Mouse (Mus musculus) inflammation-experienced regulatory T-cells (primary cell): ENCODE results near the gene Cacna2d1. TPM values are rescaled to one million over a fixed set of nuclear protein-coding genes. Genes with fewer than 3 reads are reported as not detected.

ENCODE experiments used
- polyA plus RNA-seq, 2 experiments: library from polyadenylated mRNA; unstranded; fragments of 100-300 nt; shearing (Covaris generic); gene quantifications; one replicate each; pipeline ENCODE4 v1.2.1; 2017

Cacna2d1 gene
- polyA plus RNA-seq, result 1 to 10 TPM in 1 of 2 experiments, not detected in 1; 2.4 TPM

DNA sequence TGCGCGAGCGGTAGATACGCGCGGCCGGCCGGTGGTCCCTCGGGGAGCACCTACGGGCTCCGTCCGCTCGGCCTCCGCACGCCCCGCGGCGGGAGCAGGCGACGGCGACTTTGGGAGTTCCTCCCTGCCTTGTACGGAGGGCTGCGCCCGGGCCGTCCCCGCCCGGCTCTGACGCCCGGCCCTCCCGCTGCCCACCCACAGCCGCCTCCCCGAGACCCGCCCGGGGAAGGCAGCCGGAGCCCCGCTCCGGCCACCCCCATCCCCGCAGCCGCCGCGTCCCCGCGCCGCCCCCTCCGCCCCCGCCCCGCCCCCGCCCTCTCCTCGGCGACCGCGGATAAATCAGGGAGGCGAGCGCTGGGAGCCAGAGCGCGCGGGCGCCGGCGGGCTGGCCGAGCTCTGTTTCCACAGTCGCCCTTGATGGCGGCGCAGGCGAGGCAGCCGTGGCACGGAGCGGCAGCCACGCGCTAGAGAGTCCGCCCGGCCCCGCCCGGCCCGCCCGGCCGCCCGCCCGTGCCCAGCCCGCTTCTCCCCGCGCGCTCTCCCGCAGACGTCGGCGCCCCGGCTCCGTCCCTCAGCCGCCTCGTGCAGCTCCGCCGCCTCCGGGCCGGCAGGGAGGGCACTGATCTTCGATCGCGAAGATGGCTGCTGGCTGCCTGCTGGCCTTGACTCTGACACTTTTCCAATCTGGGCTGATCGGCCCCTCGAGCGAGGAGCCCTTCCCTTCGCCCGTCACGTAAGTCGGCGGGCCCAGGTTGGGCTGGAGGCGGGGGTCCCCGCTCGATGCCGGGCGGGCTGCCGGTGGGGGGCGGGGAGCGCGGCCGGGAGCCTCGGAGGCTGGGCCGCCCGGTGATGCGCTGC lies at the start of gene Cacna2d1:
Gene Cacna2d1 (plus strand): TSS at position 316 of the 858 bp plus-strand sequence.

Other genes with a start within 250 kb of the Cacna2d1 start
- gene Speer4c, start 220.4 kb upstream of the Cacna2d1 start, polyA plus RNA-seq, result not detected